Mouse (Mus musculus) granulocyte monocyte progenitor cell, adult 5-6 weeks (primary cell): Measurements from ENCODE around the gene Hnrnph1. TPM values are rescaled to one million over a fixed set of nuclear protein-coding genes. Genes with fewer than 3 reads are reported as not detected.

ENCODE experiments used
- ATAC-seq: replicated peaks from 2 replicates; pipeline ENCODE4 v1.8.0; 2016; ENCODE audit warnings: mild to moderate bottlenecking, moderate TSS enrichment, inconsistent platforms; ENCODE audit not compliant: poor library complexity, severe bottlenecking
- total RNA-seq, 2 experiments: library from RNA; stranded (forward) in 1 of 2; stranded (reverse) in 1 of 2; fragments of 200-712, 200-1000 nt in 1 of 2; fragments of >200 nt in 1 of 2; fragmentation: Nextera tagmentation in 1 of 2; gene quantifications; 2 replicates each; pipeline ENCODE4 v1.2.3; 2014 to 2017

Hnrnph1 gene
- total RNA-seq, 2 experiments from 2014 or later: 644 to 838 TPM

DNA sequence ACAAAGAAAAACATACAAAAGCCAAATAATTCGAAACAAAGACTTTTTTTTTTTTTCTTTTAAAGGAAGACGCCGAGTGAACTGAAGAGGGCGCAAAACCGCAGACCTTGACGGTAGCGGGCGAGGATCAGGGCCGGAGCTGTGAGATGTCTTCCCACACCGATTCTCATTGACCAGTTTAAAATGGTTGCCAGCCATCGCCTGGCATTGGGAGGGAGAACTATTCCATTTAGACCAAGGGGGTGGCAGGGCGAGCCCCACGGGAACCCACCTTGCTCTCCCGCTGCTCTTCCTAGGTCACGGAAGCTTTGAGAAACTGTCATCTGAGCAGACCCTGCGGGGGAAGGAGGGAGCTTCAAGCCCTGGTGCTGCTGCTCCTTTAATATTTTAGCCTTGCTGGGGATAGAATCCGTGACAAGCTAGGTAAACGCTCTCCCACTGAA, 5.4 kb upstream of the Hnrnph1 start:
- ATAC-seq: peak; percentile 55

DNA sequence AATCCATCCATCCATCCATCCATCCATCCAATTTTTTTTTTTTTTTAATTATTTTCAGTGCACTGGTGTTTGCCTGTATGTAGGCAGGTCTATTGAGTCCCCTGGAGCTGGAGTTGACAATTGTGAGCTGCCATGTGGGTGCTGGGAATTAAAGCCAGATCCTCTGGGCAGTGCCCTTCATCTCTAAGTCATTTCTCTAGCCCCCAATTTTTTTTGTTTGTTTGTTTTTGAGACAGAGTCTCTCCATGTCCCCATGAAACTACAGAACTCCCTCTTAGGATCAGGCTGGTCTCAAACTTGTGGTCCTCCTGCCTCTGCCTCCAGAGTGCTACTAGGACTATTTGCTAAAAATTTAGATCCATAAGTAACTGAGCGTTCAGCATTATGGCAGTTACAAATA, 4.9 kb upstream of the Hnrnph1 start:
- ATAC-seq: no peak

DNA sequence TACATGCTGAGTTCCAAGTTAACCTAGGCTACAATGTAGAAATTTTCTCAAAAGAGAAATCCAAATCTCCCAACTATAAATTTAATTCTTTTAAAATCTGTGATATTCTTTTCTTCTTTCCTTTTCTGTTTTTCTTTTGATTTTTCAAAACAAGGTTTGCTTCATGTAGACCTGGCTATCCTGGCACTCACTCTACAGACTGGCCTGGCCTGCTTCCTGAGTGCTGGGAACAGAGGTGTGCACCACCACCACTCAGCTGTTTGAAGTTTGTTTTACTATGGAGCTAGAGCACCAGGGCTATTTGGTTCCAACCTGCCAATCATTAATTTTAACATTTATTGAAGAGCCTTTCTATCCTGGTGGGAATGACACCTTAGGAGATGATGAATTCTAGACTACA, 3.7 kb upstream of the Hnrnph1 start:
- ATAC-seq: no peak

DNA sequence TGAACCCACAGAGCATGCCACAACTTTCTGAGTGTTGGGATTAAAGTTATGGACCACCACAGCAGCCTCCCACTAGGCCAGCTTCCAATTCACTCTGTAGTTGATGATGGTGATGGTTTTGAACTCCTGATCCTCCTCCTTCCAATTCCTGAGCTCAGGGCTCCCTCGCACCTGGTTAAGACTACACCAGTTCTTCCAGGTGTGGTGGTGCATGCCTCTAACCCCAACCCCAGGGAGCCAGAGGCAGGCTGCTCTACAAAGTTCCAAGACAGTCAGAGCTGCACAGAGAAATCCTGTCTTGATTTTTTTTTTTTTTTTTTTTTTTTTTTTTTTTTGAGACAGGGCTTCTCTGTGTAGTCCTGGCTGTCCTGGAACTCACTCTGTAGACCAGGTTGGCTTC, 3.2 kb upstream of the Hnrnph1 start:
- ATAC-seq: no peak

DNA sequence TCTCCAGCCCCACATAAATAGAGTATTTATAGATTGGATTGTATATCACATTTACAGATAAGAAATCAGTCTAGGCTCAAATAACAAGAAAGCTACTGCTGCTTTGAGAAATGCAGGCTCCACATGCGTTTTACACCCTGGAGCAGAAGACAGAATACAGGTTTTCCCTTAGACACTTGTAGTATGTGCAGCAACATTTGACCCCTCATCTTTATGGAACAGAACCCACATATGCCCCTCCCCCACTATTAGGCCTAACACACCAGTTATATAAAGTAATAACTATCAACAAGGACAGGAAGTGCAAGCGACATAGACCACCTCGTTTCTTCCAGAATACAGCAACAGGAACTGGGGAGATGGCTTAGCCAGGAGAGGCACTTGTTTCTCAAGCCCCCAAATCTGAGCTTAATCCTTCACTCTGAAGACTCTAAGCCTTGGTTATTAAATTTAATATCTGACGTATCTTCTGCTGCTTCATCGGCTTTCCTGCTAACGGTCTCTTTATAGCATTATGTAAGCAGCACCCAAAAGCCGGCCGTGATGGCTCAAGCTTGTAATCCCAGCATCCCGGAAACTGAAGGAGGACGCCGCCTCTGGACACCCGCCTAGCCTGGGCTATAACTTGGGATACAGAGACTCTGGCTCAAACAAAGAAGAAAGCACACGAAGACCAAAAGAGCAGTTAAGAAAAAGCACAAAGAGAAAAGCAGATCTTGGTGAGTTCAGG, 2.3 kb upstream of the Hnrnph1 start:
- no peak for ATAC-seq

DNA sequence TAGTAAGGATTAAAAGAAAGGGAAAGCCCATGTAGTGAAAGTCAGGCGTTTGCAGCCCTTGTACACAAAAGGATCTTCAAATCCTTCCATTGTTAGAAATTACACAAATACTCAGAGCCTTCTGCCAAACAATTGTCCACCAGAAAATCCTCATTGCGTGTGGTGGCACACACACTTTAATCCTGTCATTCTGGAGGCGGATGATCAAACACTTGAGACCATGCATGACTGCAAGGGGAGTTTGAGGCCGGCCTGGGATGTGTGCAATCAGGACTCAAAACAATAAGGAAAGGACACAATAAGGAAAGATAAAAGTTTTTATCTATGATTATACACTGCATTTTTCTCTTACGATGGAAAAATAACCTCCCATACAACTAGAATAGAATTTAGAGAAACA, 1.4 kb upstream of the Hnrnph1 start:
- no peak for ATAC-seq

DNA sequence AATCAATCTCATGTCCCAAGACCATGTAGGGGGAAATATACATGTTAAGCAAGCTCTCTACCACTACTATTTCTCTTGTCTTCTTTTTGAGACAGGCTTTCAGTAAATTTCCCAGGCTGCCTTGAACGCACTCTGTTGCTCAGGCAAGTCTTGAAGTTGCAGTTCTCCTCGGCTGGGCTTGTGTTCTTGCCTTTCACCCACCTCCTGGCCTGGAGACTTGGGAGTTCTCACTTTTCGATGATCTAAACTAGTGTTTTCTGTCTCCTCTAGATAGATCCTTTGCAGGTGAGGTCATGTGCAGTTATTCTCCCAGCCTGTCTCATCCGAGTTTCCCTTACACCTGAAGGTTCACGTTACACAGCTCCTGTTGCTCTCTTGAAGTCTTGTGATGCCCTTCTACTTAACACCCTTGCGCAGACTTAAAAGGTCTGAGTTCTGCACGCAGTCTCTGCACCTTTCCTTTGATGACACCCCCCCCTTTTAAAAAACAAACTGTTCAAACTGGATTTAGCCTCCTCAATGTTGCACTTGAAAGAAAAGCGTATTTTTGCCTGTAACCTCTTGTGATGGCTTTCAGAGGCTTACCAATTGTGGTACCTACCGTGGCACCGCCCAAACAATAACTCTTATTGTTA, 517 bp upstream of the Hnrnph1 start:
- ATAC-seq: no peak

DNA sequence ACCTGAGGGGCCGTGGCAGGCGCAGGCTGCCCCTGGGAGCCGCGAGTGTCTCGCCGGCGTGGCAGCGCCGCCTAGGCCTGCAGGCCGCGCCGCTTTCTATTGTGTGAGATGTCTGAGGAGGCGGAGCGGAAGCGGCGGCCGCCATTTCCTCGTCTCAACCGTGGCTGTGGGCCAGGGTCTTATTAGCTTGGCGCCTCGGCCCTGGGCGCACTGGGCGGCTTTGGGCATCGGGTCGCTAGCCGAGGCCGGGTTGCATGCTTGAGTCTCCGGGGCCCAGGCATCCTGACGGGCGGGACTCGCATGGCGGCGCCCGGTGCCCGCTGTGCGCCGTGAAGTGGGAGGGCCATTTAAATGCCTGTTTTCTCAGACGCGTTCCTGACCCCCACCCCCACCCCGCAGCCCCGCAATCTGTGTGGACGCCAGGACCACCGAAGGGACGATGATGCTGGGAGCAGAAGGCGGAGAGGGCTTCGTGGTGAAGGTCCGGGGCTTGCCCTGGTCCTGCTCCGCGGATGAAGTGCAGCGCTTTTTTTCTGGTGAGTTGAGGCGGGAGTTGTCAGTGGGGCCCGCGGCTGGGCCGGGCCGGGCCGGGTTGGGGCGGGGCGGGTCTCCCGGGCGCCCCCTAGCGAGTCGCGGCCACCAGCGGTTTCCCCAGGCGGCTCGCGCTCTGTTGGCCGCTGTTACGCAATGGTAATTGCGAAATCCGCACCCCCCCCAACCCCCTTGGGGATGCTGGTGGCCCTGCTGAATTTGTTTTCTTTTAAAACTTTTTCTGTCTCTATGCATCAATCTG, 1.3 kb downstream of the Hnrnph1 start:
- peak; percentile 41 for ATAC-seq

DNA sequence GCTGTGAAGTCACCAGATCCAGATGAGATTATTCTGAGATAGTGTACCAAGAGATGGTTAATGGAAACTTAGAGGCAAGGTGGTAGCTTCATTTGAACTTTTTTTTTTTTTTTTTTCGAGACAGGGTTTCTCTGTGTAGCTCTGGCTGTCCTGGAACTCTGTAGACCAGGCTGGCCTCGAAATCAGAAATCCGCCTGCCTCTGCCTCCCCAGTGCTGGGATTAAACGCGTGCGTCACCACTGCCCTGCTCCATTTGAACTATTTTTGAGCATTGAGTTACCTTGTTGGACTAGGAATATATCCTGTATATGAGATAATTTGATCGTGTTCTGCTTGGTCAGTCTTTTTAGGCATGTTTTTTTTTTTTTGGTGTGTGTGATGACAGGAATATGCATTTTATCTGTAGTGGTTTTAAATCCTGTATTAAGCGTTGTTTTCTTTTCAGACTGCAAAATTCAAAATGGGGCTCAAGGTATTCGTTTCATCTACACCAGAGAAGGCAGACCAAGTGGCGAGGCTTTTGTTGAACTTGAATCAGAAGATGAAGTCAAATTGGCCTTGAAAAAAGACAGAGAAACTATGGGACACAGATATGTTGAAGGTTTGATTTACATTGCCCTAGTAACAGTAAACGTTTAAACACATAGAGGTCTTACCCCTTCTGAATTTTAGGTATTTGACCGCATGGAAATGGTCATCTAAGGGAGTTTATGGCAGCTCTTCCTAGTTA, 2.4 kb downstream of the Hnrnph1 start:
- no peak for ATAC-seq

DNA sequence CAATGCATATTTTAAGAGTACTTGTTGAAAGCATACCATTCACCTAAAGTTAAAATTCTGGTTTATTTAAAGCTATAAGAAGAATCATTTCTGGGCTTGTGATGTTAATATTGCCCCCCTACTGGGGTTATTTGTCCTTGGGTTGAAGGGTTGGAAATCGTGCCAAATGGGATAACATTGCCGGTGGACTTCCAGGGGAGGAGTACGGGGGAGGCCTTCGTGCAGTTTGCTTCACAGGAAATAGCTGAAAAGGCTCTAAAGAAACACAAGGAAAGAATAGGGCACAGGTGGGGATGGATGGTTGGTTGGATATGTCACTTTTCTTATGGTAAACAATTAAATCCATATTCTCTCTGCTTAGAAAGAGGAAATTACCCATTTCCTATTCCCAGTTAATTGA, 4.5 kb downstream of the Hnrnph1 start:
- ATAC-seq: no peak

DNA sequence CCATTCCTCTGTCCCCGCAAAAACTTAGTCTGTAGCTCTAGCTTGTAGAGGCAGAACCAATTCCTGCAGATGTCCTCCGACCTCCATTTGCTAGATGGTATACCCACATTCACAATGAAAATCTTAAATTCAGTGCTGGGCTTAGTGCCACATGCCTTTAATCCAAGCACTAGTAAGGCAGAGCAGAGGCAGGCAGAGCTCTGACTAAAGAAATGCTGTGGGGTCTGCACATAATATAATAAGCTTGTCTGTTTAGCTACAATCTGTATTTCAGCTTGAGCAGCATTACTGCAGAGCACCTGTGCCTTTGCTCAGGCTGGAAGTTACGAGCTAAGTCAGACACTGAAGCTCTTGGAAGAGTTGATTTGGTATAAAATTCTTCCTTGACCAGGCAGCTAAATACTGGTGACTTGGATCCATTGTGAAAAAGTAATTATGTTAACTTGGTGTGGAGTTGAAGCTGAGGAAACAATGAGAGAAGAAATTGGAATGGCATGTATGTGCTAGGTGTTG, 10.4 kb downstream of the Hnrnph1 start:
- ATAC-seq: no peak

DNA sequence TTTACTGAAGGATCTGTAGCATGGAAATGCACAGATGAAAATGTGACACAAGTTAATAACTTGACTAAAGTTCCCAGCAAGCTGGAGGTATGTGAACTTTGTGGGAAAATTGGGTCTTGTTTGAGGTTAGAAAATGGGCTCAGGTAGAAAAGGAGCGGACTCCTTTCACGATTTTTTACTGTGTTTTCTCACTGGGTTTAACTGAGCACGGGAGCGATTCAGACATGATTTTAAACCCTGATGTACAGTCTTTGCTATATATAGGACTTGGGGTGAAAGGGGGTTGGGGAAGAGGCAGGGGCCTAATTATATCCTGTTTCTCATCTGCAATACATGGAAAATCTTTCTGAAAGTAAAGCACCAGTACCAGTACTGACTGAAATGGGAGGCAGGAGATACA, 10.9 kb downstream of the Hnrnph1 start:
- ATAC-seq: 0 out of 2 replicates have a peak, but pooled peaks have one; percentile 7

DNA sequence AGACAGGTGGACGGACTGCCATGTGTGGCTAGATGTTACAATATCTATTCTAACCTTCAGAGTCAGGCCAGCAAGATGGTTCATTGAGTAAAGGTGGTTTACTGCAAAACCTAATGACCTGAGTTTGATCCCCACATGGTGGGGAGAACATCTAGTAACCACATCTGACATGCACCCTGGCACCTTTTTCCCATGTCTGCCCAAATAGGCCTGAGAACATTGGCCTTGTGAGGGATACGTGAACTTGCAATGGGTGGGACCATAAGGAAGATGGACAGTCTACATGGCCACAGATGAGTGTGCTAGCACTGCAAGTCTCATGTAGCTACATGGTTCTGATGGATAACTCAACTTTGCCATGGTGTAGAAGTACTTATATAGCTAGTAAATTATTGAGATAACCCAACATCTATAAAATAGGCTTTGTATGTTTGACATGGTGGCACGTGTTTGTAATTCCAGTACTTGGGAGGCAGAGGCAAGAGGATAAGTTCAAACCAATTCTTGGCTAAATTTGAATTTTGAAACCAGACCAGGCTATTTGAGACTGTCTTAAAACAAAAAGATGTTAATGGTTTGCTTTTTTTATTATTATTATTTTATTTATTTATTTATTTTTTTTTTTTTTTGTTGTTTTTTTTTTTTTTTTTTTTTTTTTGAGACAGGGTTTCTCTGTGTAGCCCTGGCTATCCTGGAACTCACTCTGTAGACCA, 11.6 kb downstream of the Hnrnph1 start:
- peak; percentile 15 for ATAC-seq

DNA sequence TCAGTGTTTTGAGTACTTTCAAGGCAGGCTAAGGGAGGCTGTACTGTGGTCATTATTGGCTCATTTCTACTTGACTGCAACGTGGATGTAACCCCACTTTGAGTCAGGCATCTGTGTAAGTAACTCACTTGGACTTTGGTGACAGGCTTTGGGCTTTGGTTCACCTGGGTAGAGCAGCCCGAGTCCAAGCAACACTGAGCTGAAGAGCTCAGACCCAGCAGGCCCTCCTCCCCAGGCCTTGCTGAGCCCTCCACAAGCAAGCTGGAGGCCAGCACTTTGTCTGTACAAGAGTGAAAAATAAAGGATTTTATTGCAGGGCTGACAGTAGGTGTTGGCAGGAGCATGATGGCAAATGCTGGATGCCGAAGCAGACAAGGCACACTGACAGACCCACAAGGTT, 12.2 kb downstream of the Hnrnph1 start:
- ATAC-seq: no peak

DNA sequence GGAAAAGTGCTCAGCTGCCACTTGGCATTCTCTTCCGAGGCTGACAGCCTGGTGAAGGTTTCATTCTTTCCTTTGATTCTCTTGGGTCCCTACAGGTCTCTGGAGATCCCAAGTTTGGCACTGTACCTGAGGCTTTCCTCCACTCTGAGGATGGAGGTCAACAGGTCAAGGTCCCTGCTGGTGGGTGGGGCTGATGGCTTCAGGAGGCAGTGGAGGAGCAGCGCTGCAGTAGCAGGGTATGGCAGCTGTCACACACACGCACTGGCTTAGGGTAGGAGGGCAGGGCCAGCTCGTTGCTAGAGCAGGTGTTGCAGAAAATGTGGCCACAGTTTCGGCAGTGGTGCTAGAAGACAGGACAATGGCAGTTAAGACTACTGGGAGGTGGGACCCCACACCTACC, 12.8 kb downstream of the Hnrnph1 start:
- no peak; the same call in 1 of the 2 replicates for ATAC-seq

DNA sequence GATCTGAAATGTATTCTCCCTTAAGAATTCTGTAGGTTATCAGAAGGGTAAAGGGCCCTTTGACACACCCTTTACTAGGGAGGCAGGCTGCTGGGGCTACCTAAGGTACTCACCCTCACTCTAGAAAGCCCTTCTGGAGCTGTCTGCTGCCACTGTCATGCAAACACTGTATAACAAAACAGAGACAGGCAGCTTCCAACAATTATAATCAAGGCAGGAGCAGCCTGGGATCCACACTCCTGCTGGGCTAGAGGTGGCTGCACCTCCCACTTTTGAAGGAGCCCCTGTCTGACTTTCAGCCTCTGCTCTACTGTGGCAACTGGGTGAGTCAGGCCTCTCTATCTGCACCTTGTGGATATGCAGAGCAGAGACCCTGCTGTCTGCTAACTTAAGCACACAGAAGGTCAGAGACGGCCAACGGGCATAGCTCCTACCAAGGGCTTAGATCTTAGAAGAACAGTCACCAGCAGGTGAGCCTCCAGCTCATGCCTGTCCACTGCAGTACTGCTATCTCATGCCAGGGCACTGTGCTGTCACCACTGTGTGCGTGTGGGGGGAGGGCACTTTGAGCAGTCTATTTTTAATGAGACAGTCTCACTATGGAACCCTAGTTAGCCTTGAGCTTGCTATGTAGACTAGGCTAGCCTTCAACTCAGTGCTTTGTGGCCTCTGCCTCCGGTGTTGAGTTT, 14.6 kb downstream of the Hnrnph1 start:
- no peak for ATAC-seq

DNA sequence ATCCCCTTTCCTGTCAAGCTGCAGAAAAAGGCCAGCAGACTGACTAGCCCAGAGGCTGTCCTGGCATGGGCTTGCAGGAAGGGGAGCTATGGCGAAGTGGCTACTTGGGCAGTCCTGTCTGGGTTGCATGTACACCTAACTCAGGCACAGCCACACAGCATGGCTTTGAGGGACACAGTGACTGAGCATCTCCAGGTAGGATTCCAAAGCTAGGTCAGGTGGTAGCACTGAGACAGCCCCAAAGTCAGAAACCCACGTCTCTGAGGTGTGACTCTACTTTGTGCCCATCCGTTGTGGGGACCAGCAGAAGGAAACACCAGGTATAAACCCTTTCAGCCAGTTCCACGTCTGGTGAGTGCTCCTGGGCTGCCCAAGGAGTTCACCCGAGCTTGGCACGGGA, 16.5 kb downstream of the Hnrnph1 start:
- no peak for ATAC-seq

DNA sequence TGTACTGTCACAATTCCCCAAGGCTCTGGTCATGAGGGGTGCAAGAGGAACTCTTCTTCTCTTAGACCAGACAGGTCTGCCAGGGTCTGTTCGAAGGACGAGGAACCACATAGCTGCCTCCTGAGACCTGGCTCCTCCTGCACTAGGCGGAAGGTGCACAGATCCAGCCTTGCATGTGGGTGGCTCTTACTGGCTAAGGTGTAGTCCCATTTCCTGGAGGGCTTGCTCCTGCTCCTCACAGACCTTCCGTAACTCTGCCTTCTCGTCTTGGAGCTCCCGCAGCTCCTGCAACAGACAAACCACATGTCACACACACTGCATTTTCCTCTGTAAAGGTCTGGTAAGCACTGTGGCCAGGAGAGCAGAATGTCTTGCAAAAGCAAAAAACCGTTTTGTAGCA, 17.9 kb downstream of the Hnrnph1 start:
- no peak for ATAC-seq

DNA sequence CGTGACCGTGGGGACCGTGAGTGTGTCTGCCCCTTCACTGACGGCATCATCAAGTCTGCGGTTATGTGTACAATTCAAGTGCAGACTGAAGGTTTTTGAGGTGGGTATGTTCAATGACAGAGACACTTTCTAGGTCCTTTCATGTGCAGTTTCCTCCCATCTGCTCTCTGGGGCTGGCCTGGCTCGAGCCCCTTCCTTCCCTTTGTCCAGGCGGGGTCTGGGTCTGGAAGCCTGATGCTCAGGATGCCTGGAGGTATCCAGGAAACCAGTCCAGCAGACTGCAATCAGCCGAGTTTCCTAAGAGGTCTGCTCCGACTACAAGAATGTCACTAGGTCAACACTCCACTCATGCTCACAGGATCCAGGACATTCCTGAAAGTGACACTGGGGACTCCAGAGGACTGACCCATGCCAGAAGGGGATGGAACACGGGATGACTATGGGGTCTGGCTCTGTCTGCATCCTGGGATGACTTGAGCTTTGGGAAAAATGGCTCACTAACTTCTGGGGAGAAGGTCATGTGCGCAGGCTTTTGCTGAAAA, 20.0 kb downstream of the Hnrnph1 start:
- no peak for ATAC-seq
